Mouse (Mus musculus): ENCODE measurements at regions not wholly inside any gene's neighbourhood (a gene's known extent, or its start where the extent isn't known, plus 50 kb on each side); places are given as distances from the start of the nearest gene placed in this dataset.

DNA sequence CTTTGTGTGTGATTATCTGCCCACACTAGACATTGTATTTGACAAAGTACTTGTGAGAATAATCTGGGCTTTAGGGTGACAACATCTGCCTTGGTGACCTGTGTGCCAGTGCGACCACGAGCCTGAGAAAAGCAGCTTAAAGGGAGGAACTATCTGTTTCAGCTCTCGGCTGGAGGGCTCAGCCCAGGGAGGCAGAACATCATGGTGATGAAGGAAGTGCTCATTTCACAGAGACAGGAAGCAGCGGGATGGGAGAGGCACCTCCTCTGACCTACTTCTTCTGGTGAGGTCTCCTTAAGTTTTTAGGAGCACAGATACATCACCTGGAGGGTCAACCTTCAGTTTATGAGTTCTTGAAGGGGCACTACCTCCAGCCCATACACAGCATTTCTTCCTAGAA lies 89.8 kb downstream of the Kif26a start:
- DNase-seq (ENCODE audit: low spot score in 2 of 2) = no peak

DNA sequence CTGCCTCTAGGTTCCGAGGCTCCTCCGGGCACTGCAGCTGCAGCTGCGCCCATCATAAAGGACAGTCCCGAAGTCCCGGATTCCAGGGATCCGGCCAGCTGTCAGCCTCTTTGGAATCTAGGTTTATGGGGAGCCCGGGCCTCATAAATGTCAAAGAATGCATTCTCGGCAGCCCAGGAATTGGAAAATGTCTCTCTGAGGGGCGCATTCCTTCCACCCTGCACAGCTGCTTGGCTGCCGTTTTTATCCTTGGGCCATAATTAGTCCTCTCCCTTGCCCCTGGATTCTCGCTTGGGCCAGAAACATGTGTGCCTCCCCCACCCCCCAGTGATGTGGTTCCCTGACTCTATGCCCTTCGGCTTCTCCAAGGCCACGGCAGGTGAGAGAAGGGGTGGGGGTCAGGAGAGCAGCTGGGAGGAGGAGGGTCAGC lies 91.1 kb downstream of the Kif26a start:
- DNase-seq (ENCODE audit: low spot score in 2 of 2) = no peak

DNA sequence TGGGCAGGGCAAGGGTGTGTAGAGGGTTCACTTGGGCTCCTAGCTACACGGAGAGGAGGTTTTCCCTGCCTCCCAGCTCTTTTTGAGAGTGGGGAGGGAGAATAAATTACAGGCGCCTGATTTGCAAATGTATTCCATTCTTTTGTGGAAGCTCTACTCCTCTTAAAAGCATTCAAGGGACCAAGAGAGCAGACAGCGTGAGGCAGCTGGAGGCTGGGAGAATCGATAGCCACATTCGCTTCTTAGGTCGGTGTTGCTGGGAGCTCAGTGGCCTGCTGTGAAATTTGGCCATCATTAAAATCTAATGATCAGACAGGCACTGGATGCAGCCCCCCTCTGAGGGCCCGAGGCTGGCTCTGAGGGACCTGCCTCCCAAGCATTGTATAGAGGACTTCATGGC lies 92.8 kb downstream of the Kif26a start:
- DNase-seq (ENCODE audit: low spot score in 2 of 2) = no peak

DNA sequence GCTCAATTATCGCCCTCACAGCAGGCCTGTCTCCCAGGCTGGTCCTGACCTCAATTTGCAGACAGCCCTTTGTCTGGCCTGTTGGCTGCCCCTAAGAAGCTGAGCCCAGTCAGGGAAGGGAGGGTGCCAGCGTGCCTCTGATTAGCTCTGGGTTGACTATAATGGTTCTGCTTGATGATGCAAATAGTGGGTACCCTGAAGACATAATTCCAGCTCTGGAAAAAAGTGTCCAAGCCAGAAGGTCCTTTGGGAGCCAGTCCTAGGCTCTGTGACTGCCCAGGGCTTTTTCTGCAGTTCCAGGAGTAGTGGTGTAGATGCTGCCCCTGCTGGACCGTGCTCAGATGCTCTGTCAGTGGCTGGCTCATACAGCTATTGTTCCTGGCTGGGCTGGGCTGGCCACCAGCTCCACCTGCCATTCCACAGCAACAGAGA lies 95.7 kb downstream of the Kif26a start:
- DNase-seq (ENCODE audit: low spot score in 2 of 2) = no peak

DNA sequence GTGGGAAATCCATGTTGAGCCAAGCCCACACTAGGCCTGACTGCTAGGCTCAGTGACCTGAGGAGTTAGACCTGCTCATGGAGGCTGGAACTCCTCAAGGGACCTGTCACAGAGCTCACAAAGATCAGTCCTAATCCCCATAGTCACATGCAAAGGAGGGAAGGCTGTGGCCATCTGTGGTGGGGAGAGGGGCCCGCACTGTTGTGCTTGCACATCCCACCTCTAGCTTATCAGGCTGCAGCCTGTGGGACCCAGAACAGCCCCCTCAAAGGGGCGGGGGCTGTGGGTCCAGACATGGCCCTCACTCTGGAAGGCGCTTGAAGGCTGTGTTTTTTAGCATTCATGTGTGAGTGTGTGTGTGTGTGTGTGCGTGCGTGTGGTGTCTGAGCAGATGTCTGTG lies 97.2 kb downstream of the Kif26a start:
- DNase-seq (ENCODE audit: low spot score in 2 of 2) = no peak

DNA sequence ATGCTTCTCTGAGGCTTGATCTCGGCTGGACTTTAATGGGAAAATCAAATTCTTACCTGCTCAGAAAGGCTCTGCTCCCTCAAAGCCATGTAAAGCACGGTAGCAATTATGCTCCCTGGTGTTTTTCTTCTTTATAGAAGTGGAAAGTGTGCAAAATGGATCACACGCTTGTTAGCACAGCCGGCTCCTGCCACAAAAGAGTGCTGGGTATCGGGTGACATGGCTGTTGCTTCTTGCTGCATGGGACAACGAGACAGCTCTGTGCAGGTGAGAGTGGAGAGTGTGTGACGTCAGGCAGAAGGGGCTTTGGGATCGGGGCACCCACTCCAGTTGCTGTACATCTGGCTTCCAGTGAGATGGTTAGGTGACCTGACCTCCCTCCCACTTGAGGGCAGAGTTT lies 104.9 kb downstream of the Kif26a start:
- no peak for DNase-seq (ENCODE audit: low spot score in 2 of 2)

DNA sequence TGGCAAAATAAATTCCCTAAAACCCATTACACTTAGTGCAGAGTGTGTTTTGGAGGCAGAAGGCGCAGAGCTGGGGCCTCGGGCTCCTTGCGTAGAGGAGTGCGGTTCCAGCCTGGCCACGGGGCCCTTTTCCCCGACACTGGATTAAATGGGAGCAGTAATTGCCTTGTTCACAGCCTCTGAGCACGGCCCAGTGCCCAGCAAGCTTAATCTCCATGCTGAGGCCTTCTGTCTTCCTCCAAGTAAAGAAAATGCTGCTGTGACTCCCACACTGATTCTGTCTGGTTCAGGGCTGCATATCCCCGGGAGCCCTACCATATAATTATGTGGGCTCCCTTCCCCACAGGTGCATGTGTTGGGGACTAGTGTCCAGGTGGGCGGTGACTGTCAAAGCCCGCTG lies 107.5 kb downstream of the Kif26a start:
- DNase-seq (ENCODE audit: low spot score in 2 of 2) = no peak

DNA sequence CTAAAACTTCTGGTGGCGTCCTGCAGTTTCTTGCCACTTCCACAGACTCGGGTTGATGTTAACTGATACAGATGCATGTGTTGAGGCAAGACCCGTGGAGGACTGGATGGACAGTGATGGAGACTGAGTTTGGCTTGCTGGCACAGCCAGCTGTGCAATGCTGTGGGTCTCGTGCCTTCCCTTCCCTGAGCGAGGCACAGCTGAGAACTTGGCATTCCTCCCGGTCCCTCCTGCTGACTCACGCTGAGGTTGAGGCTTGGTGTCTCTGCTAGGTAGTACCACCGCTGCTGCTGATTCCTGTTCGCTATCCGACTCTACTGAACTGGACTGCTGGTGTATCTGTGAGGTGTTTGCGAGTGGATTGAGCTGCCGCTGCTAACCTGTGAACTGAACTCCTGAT lies 109.2 kb downstream of the Kif26a start:
- DNase-seq (ENCODE audit: low spot score in 2 of 2) = no peak

DNA sequence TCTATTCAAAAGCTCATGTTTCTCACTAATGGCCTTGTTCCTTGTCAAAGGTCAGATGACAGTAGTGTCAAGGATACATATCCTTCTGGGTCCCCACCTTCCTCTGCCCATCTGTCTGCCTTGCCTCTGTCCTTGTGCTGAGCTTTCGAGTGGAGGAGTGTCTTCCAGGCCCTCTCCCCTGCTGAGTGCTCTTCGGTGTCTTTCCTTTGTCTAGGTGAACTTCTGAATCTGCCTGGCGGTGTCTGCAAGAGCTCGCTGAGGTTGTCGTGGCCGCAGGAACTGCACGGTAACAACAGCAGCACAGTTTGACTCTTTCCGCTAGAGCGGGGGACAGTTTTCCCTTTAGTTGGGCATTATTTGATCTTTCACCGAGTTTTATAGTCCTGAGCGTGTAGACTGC lies 111.7 kb downstream of the Kif26a start:
- no peak for DNase-seq (ENCODE audit: low spot score in 2 of 2)

DNA sequence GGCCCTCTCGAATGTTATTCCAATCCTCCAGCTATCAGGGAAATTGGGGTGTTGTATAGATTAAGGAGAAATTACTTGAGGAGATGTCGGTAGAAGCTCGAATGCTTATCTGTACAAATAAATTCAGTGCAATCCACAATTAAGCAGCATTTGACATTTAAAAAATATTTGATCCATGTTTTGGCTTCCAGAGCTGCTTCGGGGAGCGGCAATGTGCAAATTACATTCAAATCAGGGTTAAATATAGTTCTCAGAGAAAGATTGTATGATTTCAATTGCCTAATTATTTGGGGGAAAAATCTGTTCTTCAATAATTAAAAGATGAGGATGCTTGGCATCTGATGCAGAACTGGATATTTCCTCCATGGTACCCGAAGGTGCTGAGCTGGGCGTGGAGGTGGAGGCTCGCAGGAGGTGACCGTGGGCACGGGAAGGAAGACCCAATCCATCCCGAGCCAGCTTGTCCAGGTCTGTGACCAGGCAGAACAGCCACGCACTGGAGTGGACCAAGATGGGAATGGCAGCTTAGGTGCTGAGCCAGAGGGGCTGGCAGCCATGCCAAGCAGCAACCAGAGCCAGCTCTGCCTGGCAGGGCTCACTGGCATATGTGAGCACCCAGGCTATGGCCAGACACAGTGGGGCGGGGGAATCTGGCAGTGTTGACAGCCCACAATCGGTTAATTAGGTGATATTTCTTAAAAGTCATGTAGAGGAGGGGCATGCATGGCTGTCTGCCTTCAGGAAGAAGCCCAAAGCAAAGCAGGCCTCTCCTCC lies 117.5 kb downstream of the Kif26a start:
- DNase-seq (ENCODE audit: low spot score in 2 of 2) = peak in 1 of 2 experiments; percentile 13

DNA sequence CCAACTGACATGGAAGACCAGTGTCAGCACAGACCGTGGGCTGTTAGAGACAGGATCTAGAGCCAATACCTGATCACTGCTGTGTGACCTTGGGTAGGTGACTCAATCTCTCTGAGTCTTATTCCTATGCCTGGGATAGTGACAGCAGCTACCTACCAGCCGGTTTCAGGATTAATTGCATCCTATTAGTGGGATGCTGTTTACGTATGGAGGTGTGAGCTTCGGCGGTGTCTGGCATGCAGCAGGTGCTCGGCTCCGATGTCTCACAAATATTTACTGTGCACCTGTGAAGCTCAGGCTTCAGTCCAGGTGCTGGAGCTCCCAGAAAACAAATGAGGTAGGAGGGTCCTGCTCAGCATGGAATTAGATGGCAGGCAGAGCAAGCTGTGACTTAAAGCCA lies 118.2 kb downstream of the Kif26a start:
- no peak for DNase-seq (ENCODE audit: low spot score in 2 of 2)

DNA sequence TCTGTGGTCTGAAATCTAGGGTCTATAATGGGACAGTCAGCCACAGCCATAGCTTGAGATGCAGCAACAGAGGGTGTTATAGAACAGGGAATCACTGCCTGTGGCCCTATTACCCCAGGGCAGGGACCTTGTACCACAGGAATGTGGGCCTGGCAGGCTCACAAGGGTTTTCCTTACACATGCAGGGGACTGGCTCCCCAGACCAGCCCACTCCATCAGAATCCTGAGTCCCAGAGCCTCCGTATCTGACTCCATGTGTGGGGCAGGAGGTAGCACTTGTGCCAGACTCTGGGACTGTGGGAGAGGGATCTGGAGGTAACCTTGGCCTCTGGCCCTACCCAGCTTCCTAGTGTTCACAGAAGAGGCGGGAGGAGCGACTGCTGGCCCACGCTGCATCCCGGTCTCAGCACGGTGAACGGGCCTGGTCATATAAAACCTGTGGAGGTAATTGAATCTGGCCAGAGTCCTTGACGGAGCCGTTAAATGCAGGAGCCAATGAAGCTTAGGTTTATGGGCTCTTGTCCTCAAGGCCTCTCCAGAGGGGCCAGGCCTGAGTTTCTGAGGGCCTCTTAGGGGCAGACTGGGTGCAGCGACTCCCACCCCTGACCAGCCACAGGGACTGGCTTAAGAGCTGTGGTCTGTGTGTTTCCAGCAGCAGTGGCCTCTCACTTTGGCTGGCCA lies 119.4 kb downstream of the Kif26a start:
- no peak for DNase-seq (ENCODE audit: low spot score in 2 of 2)

DNA sequence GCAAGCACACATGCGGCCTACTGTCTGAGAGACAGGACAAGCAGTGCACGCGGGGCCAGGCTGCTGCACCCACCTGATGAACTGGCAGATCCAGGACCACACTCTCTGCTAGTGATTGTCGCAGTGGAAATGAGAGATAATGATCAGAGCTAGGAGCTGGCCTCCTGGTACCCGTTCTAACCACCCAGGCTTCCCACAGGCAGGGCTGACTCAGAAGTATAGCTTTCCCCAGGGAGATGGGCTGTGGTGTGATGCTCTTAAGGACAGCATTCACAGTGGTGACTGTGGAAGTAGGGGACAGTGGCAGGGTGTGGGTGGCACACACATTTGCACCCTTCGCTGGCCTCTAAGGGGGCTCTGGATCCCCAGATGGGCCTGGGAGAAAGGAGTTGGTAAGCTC lies 128.0 kb downstream of the Kif26a start:
- DNase-seq (ENCODE audit: low spot score in 2 of 2) = no peak

DNA sequence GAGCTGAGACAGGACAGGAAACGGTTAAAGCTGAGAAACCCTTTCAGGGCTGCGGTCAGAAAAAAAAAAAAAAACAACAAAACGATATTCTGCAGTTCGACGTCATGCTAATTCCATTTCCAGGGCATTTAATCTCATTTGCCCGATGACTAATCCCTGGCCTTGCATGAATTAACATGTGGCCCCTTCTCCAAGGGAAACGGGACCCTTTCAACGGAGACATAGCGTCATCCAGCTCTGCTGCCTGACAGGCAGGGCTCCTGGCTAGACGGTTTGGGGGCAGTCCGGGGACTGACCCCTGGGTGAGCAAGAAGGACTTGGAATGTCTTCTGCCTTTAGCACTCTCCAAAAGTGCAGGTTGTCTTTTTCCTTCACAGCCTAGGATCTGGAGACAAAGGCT lies 128.7 kb downstream of the Kif26a start:
- DNase-seq (ENCODE audit: low spot score in 2 of 2) = no peak

DNA sequence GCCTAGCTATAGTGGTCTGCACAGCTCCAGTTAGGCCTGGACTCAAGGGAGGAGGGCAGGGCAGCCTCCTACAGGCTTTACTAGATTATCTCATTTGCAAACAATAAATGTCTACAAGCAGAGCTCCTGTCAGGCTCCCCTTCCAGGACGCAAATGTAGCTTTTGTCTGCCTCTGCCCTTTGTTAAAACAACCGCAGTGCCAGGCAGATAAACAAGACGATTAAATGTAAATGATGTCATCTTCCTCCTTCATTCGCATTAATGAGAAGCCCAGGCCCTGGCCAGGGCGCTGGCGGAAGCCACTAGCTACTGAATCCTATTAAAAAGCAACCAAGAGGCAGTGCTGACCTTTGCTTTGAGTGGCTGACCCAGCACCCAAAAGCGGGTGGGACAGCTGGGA lies 130.6 kb downstream of the Kif26a start:
- no peak for DNase-seq (ENCODE audit: low spot score in 2 of 2)

DNA sequence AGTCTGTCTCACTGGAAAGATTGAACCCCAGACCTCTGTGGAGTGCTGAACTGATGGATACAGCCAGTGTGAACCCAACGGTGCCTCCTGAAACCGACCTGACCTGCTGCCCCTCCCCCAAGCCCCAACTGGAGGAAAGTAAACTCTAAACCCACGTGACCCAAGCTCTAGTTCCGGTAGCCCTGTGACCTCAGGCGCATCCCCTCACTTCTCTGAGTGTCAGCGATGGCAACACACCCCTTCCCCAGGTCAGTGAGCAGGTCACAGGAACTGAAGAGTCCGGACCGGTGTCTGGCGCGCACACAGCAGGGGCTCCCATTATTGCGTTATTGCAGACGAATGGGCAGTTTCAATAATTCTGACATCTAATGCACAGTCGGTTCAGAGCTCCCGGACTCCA lies 131.5 kb downstream of the Kif26a start:
- DNase-seq (ENCODE audit: low spot score in 2 of 2) = no peak

DNA sequence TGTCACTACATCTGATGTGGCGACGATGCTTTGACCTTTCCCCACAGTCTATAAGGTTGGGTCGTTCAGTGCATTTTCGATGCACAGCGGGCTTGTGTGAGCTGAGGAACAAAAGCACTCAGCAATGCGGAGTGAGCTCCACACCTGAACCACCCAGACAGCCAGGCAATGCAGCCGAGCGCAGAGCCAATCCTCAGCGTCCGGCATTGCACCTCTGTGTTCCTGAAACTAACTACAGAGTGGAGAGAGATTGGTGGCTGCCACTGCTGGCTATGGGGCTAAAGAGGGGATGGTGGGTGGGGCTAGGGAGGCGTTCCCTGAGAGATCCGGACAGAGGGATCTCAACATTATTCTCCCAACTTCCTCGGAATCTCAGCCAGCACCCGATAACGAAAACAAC lies 139.1 kb downstream of the Kif26a start:
- no peak for DNase-seq (ENCODE audit: low spot score in 2 of 2)

DNA sequence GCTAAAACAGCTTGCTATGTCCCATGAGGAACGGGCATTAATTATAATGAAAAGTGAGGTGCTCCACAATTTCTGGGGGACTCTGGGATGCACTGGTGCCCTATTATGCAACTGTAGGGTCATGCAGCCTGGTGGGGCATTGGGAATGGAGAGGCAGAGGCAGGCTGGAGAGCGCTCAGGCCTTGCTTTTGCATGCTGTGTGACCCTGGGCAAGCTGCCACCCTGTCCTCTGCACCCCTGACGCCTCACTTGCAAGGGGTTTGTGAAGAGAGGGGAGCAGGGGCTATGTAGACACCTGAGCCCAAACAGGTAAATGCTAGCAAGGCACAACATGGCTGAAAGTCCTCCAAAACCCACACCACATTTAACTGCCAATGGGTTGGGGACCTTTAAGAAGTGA lies 142.8 kb downstream of the Kif26a start:
- DNase-seq (ENCODE audit: low spot score in 2 of 2) = no peak

DNA sequence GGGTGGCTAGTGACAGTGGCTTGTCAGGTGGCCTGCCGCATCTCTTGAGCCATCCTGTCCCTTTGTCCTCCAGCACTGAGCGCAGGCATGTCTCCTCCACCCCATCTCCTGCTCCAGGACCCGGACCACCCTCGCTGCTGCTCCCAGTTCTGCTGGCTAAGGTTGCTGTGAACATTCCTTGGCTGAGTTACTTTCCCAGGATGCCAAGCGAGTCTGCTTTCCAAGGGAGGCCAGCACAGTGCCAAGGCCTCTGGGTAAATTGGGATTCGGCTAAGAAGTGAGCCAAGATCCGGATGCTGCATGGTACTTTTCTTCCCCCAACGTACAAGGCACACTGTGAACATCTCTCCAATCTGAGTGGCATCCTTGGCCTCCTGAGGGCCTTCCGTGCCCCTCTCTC lies 144.3 kb downstream of the Kif26a start:
- peak; percentile 22 for DNase-seq (ENCODE audit: low spot score in 2 of 2)

DNA sequence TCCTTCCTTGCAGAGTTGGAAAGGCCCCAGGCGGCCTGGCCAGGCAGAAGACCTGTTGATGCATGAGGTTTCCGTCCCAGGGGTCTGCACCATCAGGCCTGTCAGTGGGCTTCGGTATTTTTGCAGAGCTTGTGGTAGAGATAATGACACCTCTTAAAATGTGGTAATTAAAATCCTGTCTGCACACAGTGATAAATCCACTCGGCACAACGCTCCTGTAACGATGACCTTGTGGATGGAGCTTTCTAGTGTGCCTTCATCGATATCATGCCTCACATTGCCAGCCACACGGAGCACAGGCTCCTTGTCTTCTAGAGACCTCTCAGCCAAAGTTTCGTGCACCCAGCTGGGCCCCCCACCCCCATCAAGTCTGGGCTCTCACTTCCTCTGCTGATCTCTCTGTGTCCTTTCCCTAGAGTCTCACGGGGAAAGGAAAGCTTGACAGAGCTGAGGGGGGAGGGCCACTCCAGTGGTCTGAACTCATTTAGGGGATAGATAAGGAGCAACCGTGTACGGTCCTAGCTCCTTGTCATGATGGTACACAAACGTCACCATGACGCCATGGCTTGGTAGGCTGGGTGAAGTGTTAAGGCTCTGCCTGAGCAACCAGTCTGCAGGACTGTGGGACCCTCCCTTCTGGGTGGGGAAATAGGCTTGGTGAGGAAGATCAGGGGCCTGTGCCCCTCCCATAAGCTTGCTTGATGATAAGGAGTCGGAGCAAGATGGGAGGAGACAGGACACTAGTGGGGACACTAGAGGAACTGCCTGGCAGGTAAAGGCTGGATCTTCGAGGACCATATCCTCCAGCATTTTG lies 145.9 kb downstream of the Kif26a start:
- no peak for DNase-seq (ENCODE audit: low spot score in 2 of 2)

DNA sequence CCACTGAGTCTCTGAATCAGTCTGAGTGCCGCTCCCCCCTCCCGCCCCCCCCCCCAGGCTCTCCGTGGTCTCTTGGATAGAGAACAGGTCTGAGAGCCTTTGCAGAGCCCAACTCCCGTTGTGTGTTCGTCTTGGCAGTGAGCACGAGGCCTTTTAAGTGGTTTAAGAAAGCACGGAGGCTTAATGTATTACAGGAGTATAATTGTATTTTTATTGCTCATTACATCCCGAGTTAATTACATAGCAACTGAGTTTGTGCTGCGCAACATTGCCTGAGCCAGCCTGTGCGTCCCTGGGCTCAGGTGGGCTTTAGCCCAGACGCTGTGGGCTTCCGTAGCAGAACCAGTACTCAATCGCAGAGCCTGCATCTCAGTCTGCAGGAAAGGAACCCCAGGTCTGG lies 147.1 kb downstream of the Kif26a start:
- DNase-seq (ENCODE audit: low spot score in 2 of 2) = no peak

DNA sequence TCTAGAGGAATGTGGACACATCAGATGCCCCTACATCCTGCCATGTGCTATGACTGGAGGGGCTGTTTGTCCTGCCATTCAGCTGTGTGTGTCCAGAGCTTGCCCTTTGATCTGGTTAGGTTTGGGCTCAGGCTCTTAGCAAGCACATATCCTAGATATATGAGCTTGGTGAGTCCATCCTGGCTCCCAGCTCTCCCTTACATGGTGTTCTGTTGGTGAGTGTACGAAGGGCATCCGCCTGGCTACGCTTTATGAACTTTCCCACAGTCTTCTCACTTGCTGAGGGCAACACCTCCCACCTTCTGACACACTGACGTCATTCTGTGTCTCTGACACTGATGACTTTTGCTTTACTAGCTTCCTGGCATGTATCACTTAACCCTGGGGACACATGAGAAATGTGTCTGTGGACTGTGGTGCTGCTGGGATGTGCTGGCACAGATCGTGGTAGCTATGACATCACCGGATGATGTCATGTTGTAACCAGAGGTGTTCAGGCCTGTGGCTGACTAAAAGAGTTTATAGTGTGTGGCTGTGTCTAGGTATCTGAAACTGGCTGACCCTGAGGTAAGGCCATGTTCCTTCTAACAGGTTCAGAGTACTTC lies 149.4 kb downstream of the Kif26a start:
- DNase-seq (ENCODE audit: low spot score in 2 of 2) = no peak
